Mouse (Mus musculus) ES-Bruce4 (cell line): Measurements from ENCODE around the gene Rhox6. TPM values are rescaled to one million over a fixed set of nuclear protein-coding genes. Genes with fewer than 3 reads are reported as not detected.
"Not testable (repeated sequence)": the region's sequence is repeated elsewhere in the genome, so short reads cannot be mapped to it uniquely, and the experiment has no call there.

Experiments used
- H3K27ac ChIP-seq: 2 replicates; pipeline ENCODE4 v1.5.1; 2012; ENCODE audit warnings: low read length, inconsistent platforms; ENCODE audit not compliant: insufficient read depth
- H3K27me3 ChIP-seq: 2 replicates; pipeline ENCODE4 v1.6.1; 2012; ENCODE audit warnings: mild to moderate bottlenecking, low read length, inconsistent platforms; ENCODE audit not compliant: control insufficient read depth, poor library complexity, insufficient read depth, severe bottlenecking
- H3K36me3 ChIP-seq: 2 replicates; pipeline ENCODE4 v1.6.1; 2012; ENCODE audit warnings: inconsistent platforms, mild to moderate bottlenecking, low read length, moderate library complexity; ENCODE audit not compliant: control insufficient read depth, poor library complexity, insufficient read depth, severe bottlenecking
- H3K4me1 ChIP-seq: one replicate; pipeline ENCODE4 v1.8.1; 2011; ENCODE audit warnings: low read length; ENCODE audit not compliant: control insufficient read depth, insufficient read depth
- H3K4me3 ChIP-seq: 2 replicates; pipeline ENCODE4 v1.5.1; 2011; ENCODE audit warnings: low read depth, mild to moderate bottlenecking, low read length
- H3K9ac ChIP-seq: 2 replicates; pipeline ENCODE4 v1.6.1; 2012; ENCODE audit warnings: low read depth, mild to moderate bottlenecking, inconsistent platforms; ENCODE audit not compliant: poor library complexity, severe bottlenecking
- H3K9me3 ChIP-seq: replicated peaks from 2 replicates; pipeline ENCODE4 v1.6.1; 2012; ENCODE audit warnings: mild to moderate bottlenecking, low read length, inconsistent platforms; ENCODE audit not compliant: control insufficient read depth, poor library complexity, insufficient read depth, severe bottlenecking
- CTCF ChIP-seq: IDR thresholded peaks from one replicate; pipeline ENCODE4 v1.8.1; 2011; ENCODE audit warnings: low read depth, low read length
- EP300 ChIP-seq: IDR thresholded peaks from 2 replicates; pipeline ENCODE4 v1.6.1; 2011; ENCODE audit warnings: low read depth, low read length; ENCODE audit not compliant: insufficient read depth
- POLR2A ChIP-seq: IDR thresholded peaks from one replicate; pipeline ENCODE4 v1.8.1; 2011; ENCODE audit warnings: low read length; ENCODE audit not compliant: insufficient read depth
- polyA plus RNA-seq: library from polyadenylated mRNA; stranded (reverse); fragments of >200 nt; gene quantifications from 2 replicates; pipeline ENCODE4 v1.2.4, GENCODE M21; 2011; ENCODE audit warnings: low read depth; ENCODE audit not compliant: missing spikeins, insufficient read depth, insufficient read length

Rhox6 gene
- polyA plus RNA-seq: 23.9 and 27.9 TPM in 2 replicates

GRCm38 (mm10) chrX:37826610-37827009, at the start of gene Rhox6:
TSS of gene Rhox6 (plus strand) at chrX:37826910.
- not testable (repeated sequence) for H3K9ac ChIP-seq, H3K4me1 ChIP-seq, H3K9me3 ChIP-seq, H3K36me3 ChIP-seq, H3K27ac ChIP-seq, H3K27me3 ChIP-seq
- peak within 1 kb of the TSS; percentile 12 for H3K4me3 ChIP-seq

- 0 out of 2 replicates have a peak overlapping the region, but pooled peaks have one; percentile 12 for H3K27ac ChIP-seq
Observed at GRCm38 (mm10) chrX:37807286-37808080, 19.2 kb upstream of the Rhox6 start.

GRCm38 (mm10) chrX:37809396-37809795, 17.3 kb upstream of the Rhox6 start:
- no peaks in the 10 kb centered on the region for H3K27me3 ChIP-seq
- H3K4me1 ChIP-seq: no peaks in the 10 kb centered on the region
- H3K9me3 ChIP-seq: no peaks in the 10 kb centered on the region
- no peaks in the 10 kb centered on the region for H3K36me3 ChIP-seq
- TF ChIP-seq CTCF (no peak), EP300 (no peak), POLR2A (no peak)
- H3K9ac ChIP-seq: no peak overlapping the region
- H3K4me3 ChIP-seq: no peak overlapping the region
- H3K27ac ChIP-seq: no peak overlapping the region

More at GRCm38 (mm10) chrX:37807286-37808080, 19.2 kb upstream of the Rhox6 start:
- Histone ChIP-seq H3K27me3 (no peaks in the 10 kb centered on the region), H3K9ac (no peak overlapping the region), H3K4me1 (no peaks in the 10 kb centered on the region), H3K4me3 (no peak overlapping the region), H3K9me3 (no peaks in the 10 kb centered on the region), H3K36me3 (no peaks in the 10 kb centered on the region)
- TF ChIP-seq EP300: peak; percentile 65; the same call in 1 of the 2 replicates
- peak; percentile 29 for TF ChIP-seq CTCF
- TF ChIP-seq POLR2A: no peak

- H3K27me3 ChIP-seq: no peaks in the 10 kb centered on the region
- no peak overlapping the region for H3K9ac ChIP-seq
- TF ChIP-seq CTCF (no peak), EP300 (no peak), POLR2A (no peak)
- no peaks in the 10 kb centered on the region for H3K4me1 ChIP-seq
- H3K36me3 ChIP-seq: no peaks in the 10 kb centered on the region
- no peak overlapping the region for H3K27ac ChIP-seq
- no peaks in the 10 kb centered on the region for H3K9me3 ChIP-seq
- H3K4me3 ChIP-seq: no peak overlapping the region
Observed at GRCm38 (mm10) chrX:37811179-37811578, 15.5 kb upstream of the Rhox6 start.

GRCm38 (mm10) chrX:37815665-37816064, 11.0 kb upstream of the Rhox6 start:
- H3K9me3 ChIP-seq: no peaks in the 10 kb centered on the region
- H3K27me3 ChIP-seq: no peaks in the 10 kb centered on the region
- H3K36me3 ChIP-seq: no peaks in the 10 kb centered on the region
- H3K4me3 ChIP-seq: no peak overlapping the region
- no peaks in the 10 kb centered on the region for H3K4me1 ChIP-seq
- H3K27ac ChIP-seq: no peak overlapping the region
- TF ChIP-seq CTCF (no peak), EP300 (no peak), POLR2A (no peak)
- H3K9ac ChIP-seq: no peak overlapping the region

GRCm38 (mm10) chrX:37831386-37831785, 4.7 kb downstream of the Rhox6 start, which contains the start of gene Rhox7a:
TSS of gene Rhox7a (plus strand) at chrX:37831686.
- not testable (repeated sequence) for H3K4me3 ChIP-seq, H3K4me1 ChIP-seq, H3K9me3 ChIP-seq, H3K36me3 ChIP-seq, H3K9ac ChIP-seq, H3K27ac ChIP-seq, H3K27me3 ChIP-seq
